Mouse (Mus musculus) MEL (cell line): ENCODE data around the gene Zfp128. TPM values are rescaled to one million over a fixed set of nuclear protein-coding genes. Genes with fewer than 3 reads are reported as not detected.
A peak's percentile ranks its signal among the peaks of the same experiment; 100 is the strongest.

Experiments used
- DNase-seq: peaks from one replicate; pipeline ENCODE4 v3.0.0; 2011; ENCODE audit warnings: low read depth, low spot score
- H3K27ac ChIP-seq: 2 replicates; pipeline ENCODE4 v1.5.1; 2012; ENCODE audit warnings: low read depth, mild to moderate bottlenecking, control low read depth, low read length, moderate library complexity; ENCODE audit not compliant: control insufficient read depth
- H3K27me3 ChIP-seq, 2 experiments: fragments of 150-350 bp in 1 of 2; sonication (generic) in 1 of 2; 2 replicates each; pipeline ENCODE4 v1.6.1; 2012; ENCODE audit warnings: low read length in 2 of 2, mild to moderate bottlenecking in 2 of 2, improper control_type of control experiment in 1 of 2, moderate library complexity in 1 of 2; ENCODE audit not compliant: insufficient read depth in 2 of 2, control insufficient read depth in 1 of 2
- H3K36me3 ChIP-seq, 2 experiments: 2 replicates each; pipeline ENCODE4 v1.6.1; 2012 to 2014; ENCODE audit warnings: low read length in 2 of 2, improper control_type of control experiment in 1 of 2, inconsistent platforms in 1 of 2, mild to moderate bottlenecking in 1 of 2; ENCODE audit not compliant: insufficient read depth in 2 of 2, control insufficient read depth in 1 of 2
- H3K4me1 ChIP-seq, 2 experiments: fragments of 150-350 bp in 1 of 2; sonication (generic) in 1 of 2; 2 replicates each; pipeline ENCODE4 v1.6.1; 2012; ENCODE audit warnings: low read length in 2 of 2, improper control_type of control experiment in 1 of 2, mild to moderate bottlenecking in 1 of 2; ENCODE audit not compliant: insufficient read depth in 2 of 2, control insufficient read depth in 1 of 2
- H3K4me3 ChIP-seq, 2 experiments: fragments of 150-350 bp in 1 of 2; sonication (generic) in 1 of 2; 2 replicates each; pipeline ENCODE4 v1.5.1; 2012; ENCODE audit warnings: low read depth in 2 of 2, low read length in 2 of 2, mild to moderate bottlenecking in 2 of 2, moderate library complexity in 2 of 2, control low read depth in 1 of 2, improper control_type of control experiment in 1 of 2; ENCODE audit not compliant: control insufficient read depth in 1 of 2, insufficient read depth in 1 of 2
- H3K79me2 ChIP-seq: 2 replicates; pipeline ENCODE4 v1.6.1; 2012; ENCODE audit warnings: mild to moderate bottlenecking, low read length, moderate library complexity; ENCODE audit not compliant: control insufficient read depth, poor library complexity, insufficient read depth
- H3K9ac ChIP-seq: 2 replicates; pipeline ENCODE4 v1.6.1; 2012; ENCODE audit warnings: low read depth, mild to moderate bottlenecking, control low read depth, low read length, moderate library complexity; ENCODE audit not compliant: control insufficient read depth, poor library complexity, severe bottlenecking
- H3K9me3 ChIP-seq: fragments of 150-350 bp; sonication (generic); replicated peaks from 2 replicates; pipeline ENCODE4 v1.6.1; 2012; ENCODE audit warnings: mild to moderate bottlenecking, low read length, improper control_type of control experiment, moderate library complexity; ENCODE audit not compliant: insufficient read depth
- CHD2 ChIP-seq: IDR thresholded peaks from 2 replicates; pipeline ENCODE4 v1.6.1; 2011; ENCODE audit warnings: low read length, improper control_type of control experiment
- E2F4 ChIP-seq: IDR thresholded peaks from 2 replicates; pipeline ENCODE4 v1.6.1; 2011; ENCODE audit warnings: low read depth, low read length, improper control_type of control experiment, borderline replicate concordance
- ELF1 ChIP-seq: IDR thresholded peaks from 2 replicates; pipeline ENCODE4 v1.6.1; 2014; ENCODE audit warnings: low read depth, mild to moderate bottlenecking, inconsistent platforms, low read length, improper control_type of control experiment, moderate library complexity
- GABPA ChIP-seq: IDR thresholded peaks from 2 replicates; pipeline ENCODE4 v1.6.1; 2012; ENCODE audit warnings: low read depth, mild to moderate bottlenecking, inconsistent platforms, low read length, improper control_type of control experiment, moderate library complexity
- GATA1 ChIP-seq: IDR thresholded peaks from 2 replicates; pipeline ENCODE4 v1.6.1; 2011; ENCODE audit warnings: low read depth, low read length, improper control_type of control experiment
- HCFC1 ChIP-seq: IDR thresholded peaks from 2 replicates; pipeline ENCODE4 v1.6.1; 2012; ENCODE audit warnings: low read depth, mild to moderate bottlenecking, inconsistent platforms, low read length, improper control_type of control experiment, moderate library complexity
- JUND ChIP-seq: IDR thresholded peaks from 2 replicates; pipeline ENCODE4 v1.6.1; 2011; ENCODE audit warnings: low read depth, mild to moderate bottlenecking, improper control_type of control experiment, low read length
- KAT2A ChIP-seq: conservative IDR thresholded peaks from 2 replicates; pipeline ENCODE4 v1.6.1; 2012; ENCODE audit warnings: low read depth, low read length, improper control_type of control experiment, inconsistent platforms
- MAX ChIP-seq: IDR thresholded peaks from 2 replicates; pipeline ENCODE4 v1.6.1; 2011; ENCODE audit warnings: low read length, improper control_type of control experiment
- MAZ ChIP-seq: IDR thresholded peaks from 2 replicates; pipeline ENCODE4 v1.6.1; 2012; ENCODE audit warnings: low read depth, mild to moderate bottlenecking, inconsistent platforms, low read length, improper control_type of control experiment
- MEF2A ChIP-seq: IDR thresholded peaks from 2 replicates; pipeline ENCODE4 v1.6.1; 2014; ENCODE audit warnings: low read depth, mild to moderate bottlenecking, inconsistent platforms, low read length, improper control_type of control experiment; ENCODE audit not compliant: poor library complexity, insufficient replicate concordance, severe bottlenecking; ENCODE audit errors: extremely low read depth
- MXI1 ChIP-seq: IDR thresholded peaks from 2 replicates; pipeline ENCODE4 v1.6.1; 2011; ENCODE audit warnings: mild to moderate bottlenecking, low read depth, low read length, improper control_type of control experiment
- MYB ChIP-seq: IDR thresholded peaks from 2 replicates; pipeline ENCODE4 v1.6.1; 2011; ENCODE audit warnings: mild to moderate bottlenecking, low read depth, low read length, improper control_type of control experiment
- MYC ChIP-seq: IDR thresholded peaks from 2 replicates; pipeline ENCODE4 v1.6.1; 2011; ENCODE audit warnings: low read depth, mild to moderate bottlenecking, low read length, improper control_type of control experiment, moderate library complexity
- NELFE ChIP-seq: IDR thresholded peaks from 2 replicates; pipeline ENCODE4 v1.6.1; 2011; ENCODE audit warnings: low read depth, low read length, improper control_type of control experiment
- NRF1 ChIP-seq: IDR thresholded peaks from 2 replicates; pipeline ENCODE4 v1.6.1; 2014; ENCODE audit warnings: low read depth, mild to moderate bottlenecking, inconsistent platforms, low read length, improper control_type of control experiment, moderate library complexity; ENCODE audit not compliant: poor library complexity, insufficient read depth, severe bottlenecking
- POLR2A ChIP-seq, 2 experiments: IDR thresholded peaks; 2 replicates each; pipeline ENCODE4 v1.6.1; 2011 to 2012; ENCODE audit warnings: low read length in 2 of 2, mild to moderate bottlenecking in 2 of 2, control low read depth in 1 of 2, improper control_type of control experiment in 1 of 2, low read depth in 1 of 2, moderate library complexity in 1 of 2; ENCODE audit not compliant: control insufficient read depth in 1 of 2, insufficient read depth in 1 of 2, poor library complexity in 1 of 2
- POLR2AphosphoS2 ChIP-seq: IDR thresholded peaks from 2 replicates; pipeline ENCODE4 v1.6.1; 2011; ENCODE audit warnings: low read length, improper control_type of control experiment
- SIN3A ChIP-seq: IDR thresholded peaks from 2 replicates; pipeline ENCODE4 v1.6.1; 2012; ENCODE audit warnings: low read length, improper control_type of control experiment, inconsistent platforms
- SMC3 ChIP-seq: IDR thresholded peaks from 2 replicates; pipeline ENCODE4 v1.6.1; 2011; ENCODE audit warnings: low read depth, low read length, improper control_type of control experiment
- TAL1 ChIP-seq: IDR thresholded peaks from 2 replicates; pipeline ENCODE4 v1.6.1; 2012; ENCODE audit warnings: mild to moderate bottlenecking, inconsistent platforms, low read length, moderate library complexity, mixed read lengths
- TBP ChIP-seq: IDR thresholded peaks from 2 replicates; pipeline ENCODE4 v1.8.0; 2011; ENCODE audit warnings: low read depth, low read length, improper control_type of control experiment
- TCF12 ChIP-seq: IDR thresholded peaks from 2 replicates; pipeline ENCODE4 v1.6.1; 2014; ENCODE audit warnings: low read depth, mild to moderate bottlenecking, inconsistent platforms, low read length, improper control_type of control experiment, moderate library complexity
- UBTF ChIP-seq: IDR thresholded peaks from 2 replicates; pipeline ENCODE4 v1.6.1; 2012; ENCODE audit warnings: low read depth, mild to moderate bottlenecking, inconsistent platforms, low read length, improper control_type of control experiment, moderate library complexity, borderline replicate concordance; ENCODE audit not compliant: insufficient read depth
- USF1 ChIP-seq: IDR thresholded peaks from 2 replicates; pipeline ENCODE4 v1.6.1; 2014; ENCODE audit warnings: low read depth, mild to moderate bottlenecking, inconsistent platforms, low read length, improper control_type of control experiment, moderate library complexity
- ZC3H11A ChIP-seq: IDR thresholded peaks from 2 replicates; pipeline ENCODE4 v1.6.1; 2012; ENCODE audit warnings: low read depth, mild to moderate bottlenecking, inconsistent platforms, low read length, improper control_type of control experiment
- ZNF384 ChIP-seq: IDR thresholded peaks from 2 replicates; pipeline ENCODE4 v1.6.1; 2012; ENCODE audit warnings: low read depth, mild to moderate bottlenecking, inconsistent platforms, low read length, improper control_type of control experiment
- polyA plus RNA-seq, 2 experiments: library from polyadenylated mRNA; stranded (reverse) in 1 of 2; unstranded in 1 of 2; fragments of >175 nt in 1 of 2; fragments of >200 nt in 1 of 2; gene quantifications; 2 replicates each; pipeline versions ENCODE4 v1.2.1 to v1.2.4; 2012; ENCODE audit warnings: low replicate concordance in 2 of 2, low read depth in 1 of 2; ENCODE audit not compliant: insufficient read length in 2 of 2, insufficient read depth in 1 of 2, missing spikeins in 1 of 2
- total RNA-seq: library from RNA; depleted of rRNA; stranded (reverse); fragments of 300-350 nt; gene quantifications from 2 replicates; pipeline ENCODE4 v1.2.3, GENCODE M21; 2012

The Zfp128 gene
- total and polyA plus RNA-seq, 3 experiments = 1.1 to 1.5 TPM; not detected in 1

- H3K9me3 ChIP-seq = no peaks in the 10 kb centered on the region
- no peaks in the 10 kb centered on the region for H3K79me2 ChIP-seq
Observed at GRCm38 (mm10) chr7:12891334-12891733, 10.4 kb downstream of the Zfp128 start.

GRCm38 (mm10) chr7:12897655-12898410 lies 16.9 kb downstream of the Zfp128 start, which contains the start of gene Zscan22:
Gene Zscan22 (plus strand): TSS chr7:12897815.
- Histone ChIP-seq H3K79me2 (peaks cover 9% of the 10 kb centered on the region), H3K9me3 (no peaks in the 10 kb centered on the region), H3K4me1 (peaks cover 0 to 8% of the 10 kb centered on the region in 2 experiments; a peak in 2 of 4 replicates), H3K9ac (peak within 1 kb of the TSS; percentile 82), H3K36me3 (peaks cover 3 to 8% of the 10 kb centered on the region in 2 experiments; a peak in 3 of 4 replicates), H3K27me3 (no peaks in the 10 kb centered on the region), H3K4me3 (peak within 1 kb of the TSS; percentile 72 to 88)
- peak; percentile 96 for DNase-seq
- peak; percentile 58 to 87; a peak in 3 of 4 replicates for TF ChIP-seq POLR2A (IDR thresholded peaks at IDR 0.05; ENCODE audit: control insufficient read depth in 1 of 2, insufficient read depth in 1 of 2, low read depth in 1 of 2, low read length in 2 of 2, poor library complexity in 1 of 2)
- peak; percentile 92 for TF ChIP-seq MYC
- peak; percentile 100 for TF ChIP-seq KAT2A
- TF ChIP-seq USF1 = peak; percentile 56; the same call in 1 of the 2 replicates
- TF ChIP-seq TAL1 = no peak
- no peak for TF ChIP-seq ZC3H11A
- TF ChIP-seq ELF1 = peak; percentile 81
- TF ChIP-seq UBTF = no peak
- TF ChIP-seq TCF12 = peak; percentile 44; the same call in 1 of the 2 replicates
- TF ChIP-seq MAX = peak; percentile 74
- TF ChIP-seq MXI1 = peak; percentile 89
- TF ChIP-seq E2F4 = peak; percentile 72; the same call in 1 of the 2 replicates
- peak; percentile 72 for TF ChIP-seq NELFE
- peak; percentile 72 for TF ChIP-seq NRF1
- TF ChIP-seq MAZ = no peak
- TF ChIP-seq SIN3A = peak; percentile 93
- TF ChIP-seq CHD2 = peak; percentile 78
- TF ChIP-seq MYB = no peak; the same call in 1 of the 2 replicates
- TF ChIP-seq POLR2AphosphoS2 = no peak
- TF ChIP-seq ZNF384 = peak; percentile 51; the same call in 1 of the 2 replicates
- TF ChIP-seq TBP = peak; percentile 55; the same call in 1 of the 2 replicates
- TF ChIP-seq HCFC1 = peak; percentile 100
- peak; percentile 35; the same call in 1 of the 2 replicates for TF ChIP-seq GABPA
- TF ChIP-seq, all 39 proteins: peak for 17
- H3K27ac ChIP-seq = peak within 1 kb of the TSS; percentile 15; the same call in 1 of the 2 replicates

More at GRCm38 (mm10) chr7:12891334-12891733, 10.4 kb downstream of the Zfp128 start:
- H3K36me3 ChIP-seq = no peaks in the 10 kb centered on the region
- DNase-seq = no peak
- no peaks in the 10 kb centered on the region for H3K4me1 ChIP-seq
- no peak overlapping the region for H3K27ac ChIP-seq
- H3K4me3 ChIP-seq = no peak overlapping the region
- no peaks in the 10 kb centered on the region for H3K27me3 ChIP-seq
- TF ChIP-seq JUND (no peak), UBTF (no peak), GATA1 (no peak), MEF2A (no peak), SMC3 (no peak), E2F4 (no peak)
- no peak overlapping the region for H3K9ac ChIP-seq
